Mouse (Mus musculus) kidney, embryonic 15.5 days (tissue): ENCODE measurements around the gene Pold1. TPM values are rescaled to one million over a fixed set of nuclear protein-coding genes. Genes with fewer than 3 reads are reported as not detected.

Experiments used
- ATAC-seq: fragments of 200-750 bp; cut with Nextera tagmentation; replicated peaks from 2 replicates; pipeline ENCODE4 v1.8.0; 2017; ENCODE audit warnings: moderate TSS enrichment; ENCODE audit not compliant: low FRiP score
- H3K27ac ChIP-seq: fragments of 300-500 bp; sonication (generic); 2 replicates; pipeline ENCODE4 v1.5.1; 2015; ENCODE audit warnings: mild to moderate bottlenecking, inconsistent platforms
- H3K27me3 ChIP-seq: fragments of 300-500 bp; sonication (generic); 2 replicates; pipeline ENCODE4 v1.6.1; 2015; ENCODE audit warnings: inconsistent platforms
- H3K36me3 ChIP-seq: fragments of 300-500 bp; sonication (generic); 2 replicates; pipeline ENCODE4 v1.6.1; 2015; ENCODE audit warnings: inconsistent platforms
- H3K4me1 ChIP-seq: fragments of 300-500 bp; sonication (generic); 2 replicates; pipeline ENCODE4 v1.6.1; 2015; ENCODE audit warnings: inconsistent platforms
- H3K4me2 ChIP-seq: fragments of 300-500 bp; sonication (generic); 2 replicates; pipeline ENCODE4 v1.6.1; 2015; ENCODE audit warnings: moderate library complexity, mild to moderate bottlenecking, inconsistent platforms
- H3K4me3 ChIP-seq: fragments of 300-500 bp; sonication (generic); replicated peaks from 2 replicates; pipeline ENCODE4 v1.5.1; 2015; ENCODE audit warnings: mild to moderate bottlenecking, inconsistent platforms
- H3K9ac ChIP-seq: fragments of 300-500 bp; sonication (generic); 2 replicates; pipeline ENCODE4 v1.6.1; 2015; ENCODE audit warnings: mild to moderate bottlenecking, inconsistent platforms
- H3K9me3 ChIP-seq: fragments of 300-500 bp; sonication (generic); replicated peaks from 2 replicates; pipeline ENCODE4 v1.6.1; 2016; ENCODE audit warnings: inconsistent platforms
- WGBS: fragments of 180-500 bp; shearing (Covaris S2); methylation state at CpG from one replicate; pipeline ENCODE4 v1.1.7; 2015; ENCODE audit warnings: mixed read lengths; 5-methylcytosine and 5-hydroxymethylcytosine counted together
- polyA plus RNA-seq: library from polyadenylated mRNA; unstranded; fragments of >200 nt; fragmentation: Nextera tagmentation; extraction: Ambion mirVana; gene quantifications from 2 replicates; pipeline ENCODE4 v1.2.1, GENCODE M21; 2015

The Pold1 gene
- polyA plus RNA-seq, result 95.4 and 101 TPM in 2 replicates

DNA sequence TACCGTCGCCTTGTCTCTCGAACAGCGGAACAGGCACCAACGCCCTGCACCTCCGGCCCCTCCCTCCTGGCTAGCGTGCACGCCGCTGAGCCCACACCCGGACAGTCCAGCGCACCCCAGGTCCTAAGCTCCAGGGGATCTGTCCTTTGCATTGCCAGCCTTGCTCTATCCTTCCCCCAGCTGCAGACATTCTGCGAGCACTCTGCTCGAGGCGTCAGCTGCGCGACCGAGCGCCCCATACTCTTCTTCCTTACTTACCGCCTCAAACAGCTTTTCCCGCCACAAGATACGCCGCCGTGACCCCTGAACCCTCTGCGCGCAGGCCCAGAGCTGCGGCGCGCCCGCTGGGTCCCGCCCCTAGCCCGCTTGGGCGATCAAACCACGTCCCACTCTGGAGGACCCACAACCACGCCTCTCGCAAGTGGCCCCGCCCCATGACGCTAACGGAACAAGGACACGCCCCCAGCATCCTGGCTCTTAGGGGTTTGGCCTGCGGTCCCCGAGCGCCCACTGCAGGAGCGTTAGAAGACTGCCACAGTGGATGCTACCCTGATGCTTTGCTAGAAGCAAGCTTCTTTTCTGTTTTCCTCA lies at the start of gene Pold1:
Pold1 (minus strand) TSS at position 353 of the 591 bp plus-strand sequence.
- peak within 1 kb of the TSS; percentile 85 for H3K27ac ChIP-seq
- 0% methylated on average over 43 of the region's 43 CpGs for WGBS

GRCm38 (mm10) chr7:44598336-44598735 lies 49.7 kb upstream of the Pold1 start:
- H3K4me2 ChIP-seq, result no peak overlapping the region

More for the DNA sequence above, at the start of gene Pold1:
- peaks cover 31% of the 10 kb centered on the region for H3K36me3 ChIP-seq
- H3K4me3 ChIP-seq, result peak within 1 kb of the TSS; percentile 65
- H3K9ac ChIP-seq, result peak within 1 kb of the TSS; percentile 57
- peaks cover 24% of the 10 kb centered on the region for H3K4me1 ChIP-seq
- no peaks in the 10 kb centered on the region for H3K9me3 ChIP-seq
- peak; percentile 94 for ATAC-seq
- H3K27me3 ChIP-seq, result no peaks in the 10 kb centered on the region
- H3K4me2 ChIP-seq, result peak within 1 kb of the TSS; percentile 85

GRCm38 (mm10) chr7:44597666-44598065 lies 49.0 kb upstream of the Pold1 start:
- 92% methylated on average over 4 of the region's 4 CpGs for WGBS
- H3K4me1 ChIP-seq, result peaks cover 15% of the 10 kb centered on the region; the same call in 1 of the 2 replicates
- no peak overlapping the region for H3K27ac ChIP-seq
- no peak overlapping the region for H3K9ac ChIP-seq
- H3K4me3 ChIP-seq, result no peak overlapping the region
- no peaks in the 10 kb centered on the region for H3K9me3 ChIP-seq
- no peak overlapping the region for H3K4me2 ChIP-seq
- no peak for ATAC-seq
- no peaks in the 10 kb centered on the region for H3K36me3 ChIP-seq
- peaks cover 43% of the 10 kb centered on the region for H3K27me3 ChIP-seq

More at GRCm38 (mm10) chr7:44598336-44598735, 49.7 kb upstream of the Pold1 start:
- Histone ChIP-seq H3K9me3 (no peaks in the 10 kb centered on the region), H3K4me1 (peaks cover 11% of the 10 kb centered on the region; the same call in 1 of the 2 replicates), H3K9ac (no peak overlapping the region), H3K27ac (no peak overlapping the region), H3K36me3 (no peaks in the 10 kb centered on the region), H3K27me3 (peaks cover 43% of the 10 kb centered on the region), H3K4me3 (no peak overlapping the region)
- WGBS, result 82% methylated on average over 12 of the region's 12 CpGs
- ATAC-seq, result no peak

GRCm38 (mm10) chr7:44596996-44597538 lies 48.4 kb upstream of the Pold1 start:
- WGBS, result 60% methylated on average over 5 of the region's 5 CpGs
- H3K27me3 ChIP-seq, result peaks cover 43% of the 10 kb centered on the region

GRCm38 (mm10) chr7:44596051-44596450 lies 47.4 kb upstream of the Pold1 start:
- Histone ChIP-seq H3K36me3 (no peaks in the 10 kb centered on the region), H3K9ac (no peak overlapping the region), H3K4me3 (no peak overlapping the region), H3K27ac (no peak overlapping the region), H3K9me3 (no peaks in the 10 kb centered on the region), H3K4me2 (no peak overlapping the region), H3K27me3 (peaks cover 43% of the 10 kb centered on the region), H3K4me1 (peaks cover 19% of the 10 kb centered on the region)
- no peak for ATAC-seq
- WGBS, result 90% methylated on average over 6 of the region's 6 CpGs

More at GRCm38 (mm10) chr7:44596996-44597538, 48.4 kb upstream of the Pold1 start:
- Histone ChIP-seq H3K9ac (no peak overlapping the region), H3K27ac (no peak overlapping the region), H3K4me2 (no peak overlapping the region), H3K4me3 (no peak overlapping the region), H3K36me3 (no peaks in the 10 kb centered on the region), H3K4me1 (peaks cover 12% of the 10 kb centered on the region; the same call in 1 of the 2 replicates), H3K9me3 (no peaks in the 10 kb centered on the region)
- no peak for ATAC-seq

- Histone ChIP-seq H3K27ac (no peak overlapping the region), H3K4me1 (peaks cover 27% of the 10 kb centered on the region), H3K4me2 (no peak overlapping the region), H3K9ac (no peak overlapping the region), H3K27me3 (peaks cover 44% of the 10 kb centered on the region), H3K9me3 (no peaks in the 10 kb centered on the region), H3K36me3 (no peaks in the 10 kb centered on the region), H3K4me3 (no peak overlapping the region)
- 95% methylated on average over 20 of the region's 20 CpGs for WGBS
- no peak for ATAC-seq
Observed at GRCm38 (mm10) chr7:44595131-44595561, 46.5 kb upstream of the Pold1 start.

GRCm38 (mm10) chr7:44594291-44594690 lies 45.6 kb upstream of the Pold1 start:
- Histone ChIP-seq H3K9me3 (no peaks in the 10 kb centered on the region), H3K4me2 (no peak overlapping the region), H3K9ac (no peak overlapping the region), H3K4me1 (peaks cover 35% of the 10 kb centered on the region), H3K4me3 (no peak overlapping the region), H3K36me3 (no peaks in the 10 kb centered on the region), H3K27me3 (peaks cover 49% of the 10 kb centered on the region), H3K27ac (no peak overlapping the region)
- ATAC-seq, result no peak
- 67% methylated on average over 6 of the region's 6 CpGs for WGBS

- Histone ChIP-seq H3K27ac (no peak overlapping the region), H3K4me1 (peaks cover 40% of the 10 kb centered on the region), H3K27me3 (peaks cover 54% of the 10 kb centered on the region), H3K4me2 (peak overlapping the region; percentile 30), H3K9me3 (no peaks in the 10 kb centered on the region), H3K9ac (no peak overlapping the region), H3K36me3 (no peaks in the 10 kb centered on the region), H3K4me3 (no peak overlapping the region)
- WGBS, result 2% methylated on average over 16 of the region's 22 CpGs
- peak; percentile 13 for ATAC-seq
Observed at GRCm38 (mm10) chr7:44593775-44594174, 45.1 kb upstream of the Pold1 start.

GRCm38 (mm10) chr7:44593051-44593450 lies 44.4 kb upstream of the Pold1 start:
- 1% methylated on average over 15 of the region's 15 CpGs for whole genome bisulfite sequencing
- ATAC-seq, result no peak
- H3K4me3 ChIP-seq, result no peak overlapping the region
- H3K9ac ChIP-seq, result no peak overlapping the region
- H3K9me3 ChIP-seq, result no peaks in the 10 kb centered on the region
- no peak overlapping the region for H3K4me2 ChIP-seq
- H3K36me3 ChIP-seq, result no peaks in the 10 kb centered on the region
- H3K27me3 ChIP-seq, result peaks cover 61% of the 10 kb centered on the region
- H3K4me1 ChIP-seq, result peaks cover 47% of the 10 kb centered on the region
- H3K27ac ChIP-seq, result no peak overlapping the region

DNA sequence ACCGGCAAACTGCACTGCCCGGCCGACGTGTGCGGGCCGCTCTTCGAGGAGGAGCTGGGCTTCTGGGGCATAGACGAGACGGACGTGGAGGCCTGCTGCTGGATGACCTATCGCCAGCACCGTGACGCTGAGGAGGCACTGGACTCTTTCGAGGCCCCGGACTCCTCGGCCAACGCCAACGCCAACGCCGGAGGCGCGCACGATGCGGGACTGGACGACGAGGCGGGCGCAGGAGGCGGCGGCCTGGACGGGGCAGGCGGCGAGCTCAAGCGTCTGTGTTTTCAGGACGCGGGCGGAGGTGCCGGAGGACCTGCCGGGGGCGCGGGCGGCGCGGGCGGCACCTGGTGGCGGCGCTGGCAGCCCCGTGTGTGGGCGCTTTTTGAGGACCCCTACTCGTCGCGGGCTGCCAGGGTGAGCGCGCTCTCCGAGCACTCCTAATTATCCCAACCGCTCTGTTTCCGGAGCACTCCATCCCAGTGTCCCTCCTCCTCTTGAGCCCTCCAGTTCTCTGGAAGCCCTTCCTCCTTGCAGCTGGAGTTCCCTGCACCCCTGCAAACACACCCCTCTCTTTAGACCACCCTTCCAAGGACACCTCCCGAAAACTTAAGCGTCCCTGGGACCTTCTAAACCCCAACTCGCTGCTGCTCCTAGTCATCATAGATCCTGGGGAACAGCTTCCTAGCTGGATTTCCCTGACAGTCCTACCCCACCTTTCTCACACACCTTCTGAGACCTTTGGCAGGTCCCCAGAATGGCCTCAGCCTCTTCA lies 42.9 kb upstream of the Pold1 start:
- H3K27ac ChIP-seq, result no peak overlapping the region
- ATAC-seq, result 0 out of 2 replicates have a peak, but pooled peaks have one; percentile 2
- no peaks in the 10 kb centered on the region for H3K9me3 ChIP-seq
- H3K4me2 ChIP-seq, result peak overlapping the region; percentile 97
- peak overlapping the region; percentile 56 for H3K4me3 ChIP-seq
- H3K9ac ChIP-seq, result peak overlapping the region; percentile 48; the same call in 1 of the 2 replicates
- no peaks in the 10 kb centered on the region for H3K36me3 ChIP-seq
- H3K27me3 ChIP-seq, result peaks cover 76% of the 10 kb centered on the region
- peaks cover 56% of the 10 kb centered on the region for H3K4me1 ChIP-seq
- under 1% methylated on average over 58 of the region's 60 CpGs for WGBS

DNA sequence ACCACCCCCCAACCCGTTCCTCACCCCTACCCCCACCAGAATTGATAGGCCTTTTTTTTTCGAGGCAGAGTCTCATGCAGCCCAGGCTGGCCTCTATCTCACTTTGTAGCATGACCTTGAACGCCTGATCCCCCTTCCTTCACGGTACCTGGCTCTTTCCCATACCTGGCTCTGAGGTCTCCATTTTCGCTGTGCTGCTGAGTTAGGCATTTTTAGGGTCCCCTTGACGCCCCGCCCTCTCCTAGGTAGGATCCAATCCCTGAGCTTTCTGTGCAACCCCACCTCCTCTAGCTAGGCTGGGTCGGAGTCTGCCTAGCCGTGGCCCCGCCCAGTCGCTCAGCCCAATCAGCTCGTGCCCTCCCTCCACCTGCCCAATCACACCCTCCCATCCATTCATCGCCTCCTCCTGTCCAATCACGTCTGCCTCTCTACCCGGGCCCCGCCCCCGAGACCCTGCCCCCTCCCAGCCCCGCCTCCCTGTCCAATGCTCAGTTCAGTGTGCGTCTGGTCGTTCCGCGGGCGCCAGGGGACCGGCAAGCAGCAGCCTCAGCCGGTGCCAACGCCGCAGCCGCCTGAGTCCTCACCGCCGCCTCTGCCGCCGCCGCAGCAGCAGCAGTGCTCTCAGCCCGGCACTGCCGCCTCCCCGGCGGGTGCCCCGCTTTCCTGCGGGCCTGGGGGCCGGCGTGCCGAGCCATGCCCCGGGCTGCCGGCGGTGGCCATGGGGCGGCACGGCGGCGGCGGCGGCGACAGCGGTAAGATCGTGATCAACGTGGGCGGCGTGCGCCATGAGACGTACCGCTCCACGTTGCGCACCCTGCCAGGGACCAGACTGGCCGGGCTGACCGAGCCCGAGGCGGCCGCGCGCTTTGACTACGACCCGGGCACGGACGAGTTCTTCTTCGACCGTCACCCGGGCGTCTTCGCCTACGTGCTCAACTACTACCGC lies 42.0 kb upstream of the Pold1 start, which contains the start of gene Kcnc3:
Kcnc3 (plus strand) TSS at position 263 of the 946 bp plus-strand sequence.
- H3K27me3 ChIP-seq, result peaks cover 85% of the 10 kb centered on the region
- H3K4me3 ChIP-seq, result peak within 1 kb of the TSS; percentile 56
- peak; percentile 90 for ATAC-seq
- peak within 1 kb of the TSS; percentile 97 for H3K4me2 ChIP-seq
- H3K36me3 ChIP-seq, result no peaks in the 10 kb centered on the region
- H3K9me3 ChIP-seq, result no peaks in the 10 kb centered on the region
- peak within 1 kb of the TSS; percentile 48; the same call in 1 of the 2 replicates for H3K9ac ChIP-seq
- H3K4me1 ChIP-seq, result peaks cover 58% of the 10 kb centered on the region
- no peak within 1 kb of the TSS for H3K27ac ChIP-seq
- WGBS, result under 1% methylated on average over 79 of the region's 80 CpGs
